11 mouse cellular contexts compared by ENCODE assay signal in genomic region chr12:58538305-58538719, GRCm38 (mm10).
DNase-seq lines count a peak whose midpoint lies in the region; ATAC-seq and TF ChIP-seq lines count a peak whose summit lies in the region.
"Had no signal": no experiment of that assay in that cellular context is flagged by ENCODE, and none has a peak within 500 bp of the region (broad histone marks: within the 10 kb centered on the region; RNA-seq: fewer than 3 reads in every experiment).

No protein-coding gene starts in this region.

- no peak for TF ChIP-seq RAD21 in MEL (IDR thresholded peaks at IDR 0.05; ENCODE audit: low read depth, low read length)

- no peak for TF ChIP-seq EP300 in MEL (IDR thresholded peaks at IDR 0.05; ENCODE audit: low read depth in 1 of 2, low read length in 2 of 2)

- no peaks in the 10 kb centered on the region for H3K36me3 ChIP-seq in intestine, embryonic 14.5 days (ENCODE audit: control insufficient read depth, insufficient read depth, low read length)
- H3K36me3 ChIP-seq in intestine, postnatal 0 days (ENCODE audit: control insufficient read depth, insufficient read depth), result no peaks in the 10 kb centered on the region
- H3K36me3 ChIP-seq in MEL (ENCODE audit: control insufficient read depth in 1 of 2, insufficient read depth in 2 of 2, low read length in 2 of 2), result no peaks in the 10 kb centered on the region
- no peaks in the 10 kb centered on the region for H3K36me3 ChIP-seq in heart, embryonic 10.5 days
- no peaks in the 10 kb centered on the region for H3K36me3 ChIP-seq in liver, embryonic 13.5 days
- H3K36me3 ChIP-seq in forebrain, embryonic 11.5 days (ENCODE audit: control insufficient read depth, insufficient read depth, low read length), result no peaks in the 10 kb centered on the region
- H3K36me3 ChIP-seq: embryonic facial prominence, embryonic 13.5 days had no signal

- ATAC-seq in intestine, embryonic 14.5 days (replicated peaks; ENCODE audit: low FRiP score, low TSS enrichment, low read depth), result no peak
- ATAC-seq in intestine, postnatal 0 days, result no peak
- peak; percentile 77; the same call in 1 of the 2 replicates for ATAC-seq in liver, embryonic 13.5 days (ENCODE audit: low read depth)
- no peak for ATAC-seq in forebrain, embryonic 11.5 days (replicated peaks; ENCODE audit: low FRiP score)

- no peaks in the 10 kb centered on the region for H3K27me3 ChIP-seq in intestine, embryonic 14.5 days (replicated peaks; ENCODE audit: control insufficient read depth, insufficient read depth, low read length)
- no peaks in the 10 kb centered on the region for H3K27me3 ChIP-seq in intestine, postnatal 0 days (replicated peaks; ENCODE audit: control insufficient read depth, insufficient read depth, low read length)
- H3K27me3 ChIP-seq in MEL (ENCODE audit: control insufficient read depth in 1 of 2, insufficient read depth in 2 of 2, low read length in 2 of 2), result no peaks in the 10 kb centered on the region
- no peaks in the 10 kb centered on the region for H3K27me3 ChIP-seq in heart, embryonic 10.5 days (ENCODE audit: insufficient read depth, poor library complexity, severe bottlenecking)
- H3K27me3 ChIP-seq in liver, embryonic 13.5 days, result no peaks in the 10 kb centered on the region
- H3K27me3 ChIP-seq in forebrain, embryonic 11.5 days (ENCODE audit: control insufficient read depth, insufficient read depth, low read length), result no peaks in the 10 kb centered on the region
- H3K27me3 ChIP-seq: embryonic facial prominence, embryonic 13.5 days had no signal

- TF ChIP-seq POLR2A in MEL (IDR thresholded peaks at IDR 0.05; ENCODE audit: control insufficient read depth in 1 of 2, insufficient read depth in 1 of 2, low read depth in 1 of 2, low read length in 2 of 2, poor library complexity in 1 of 2), result no peak

- no peak overlapping the region for H3K4me3 ChIP-seq in intestine, embryonic 14.5 days (ENCODE audit: low read depth, low read length)
- no peak overlapping the region for H3K4me3 ChIP-seq in intestine, postnatal 0 days (ENCODE audit: low read depth, low read length)
- H3K4me3 ChIP-seq in MEL (ENCODE audit: control insufficient read depth in 1 of 2, insufficient read depth in 1 of 2, low read depth in 2 of 2, low read length in 2 of 2), result no peak overlapping the region
- H3K4me3 ChIP-seq in heart, embryonic 10.5 days, result no peak overlapping the region
- H3K4me3 ChIP-seq in liver, embryonic 13.5 days (replicated peaks), result no peak overlapping the region
- H3K4me3 ChIP-seq in forebrain, embryonic 11.5 days (ENCODE audit: low read depth, low read length), result no peak overlapping the region
- H3K4me3 ChIP-seq: embryonic facial prominence, embryonic 13.5 days had no signal

- 42% methylated on average over 5 of the region's 5 CpGs for WGBS in intestine, embryonic 14.5 days
- WGBS in intestine, postnatal 0 days, result 33% methylated on average over 5 of the region's 5 CpGs
- WGBS in heart, embryonic 10.5 days, result 11% methylated on average over 5 of the region's 5 CpGs
- WGBS in liver, embryonic 13.5 days (ENCODE audit: insufficient replicate concordance), result 10% methylated on average over 5 of the region's 5 CpGs
- WGBS in forebrain, embryonic 11.5 days, result 82% methylated on average over 5 of the region's 5 CpGs

- no peak for DNase-seq in intestine, embryonic 14.5 days (ENCODE audit: low spot score)
- peak; percentile 7 for DNase-seq in MEL (ENCODE audit: low read depth, low spot score)
- DNase-seq in heart, embryonic 10.5 days (ENCODE audit: low spot score), result no peak
- peak; percentile 1 for DNase-seq in liver, embryonic 13.5 days
- DNase-seq in thymus, adult 18-20 months, result no peak
- no peak for DNase-seq in forebrain, embryonic 11.5 days (ENCODE audit: low spot score)
- DNase-seq in ovary, adult 18-20 months (ENCODE audit: low spot score), result no peak
- DNase-seq: adrenal gland, postnatal 25 days; retina, postnatal 1 day had no signal

- H3K9me3 ChIP-seq in intestine, embryonic 14.5 days (ENCODE audit: control insufficient read depth, low read length), result no peaks in the 10 kb centered on the region
- H3K9me3 ChIP-seq in intestine, postnatal 0 days (ENCODE audit: control insufficient read depth), result no peaks in the 10 kb centered on the region
- H3K9me3 ChIP-seq in MEL (replicated peaks; ENCODE audit: insufficient read depth, low read length), result no peaks in the 10 kb centered on the region
- H3K9me3 ChIP-seq in heart, embryonic 10.5 days, result no peaks in the 10 kb centered on the region
- H3K9me3 ChIP-seq in liver, embryonic 13.5 days (replicated peaks), result no peaks in the 10 kb centered on the region
- no peaks in the 10 kb centered on the region for H3K9me3 ChIP-seq in forebrain, embryonic 11.5 days (ENCODE audit: control insufficient read depth, low read length)
- H3K9me3 ChIP-seq: embryonic facial prominence, embryonic 13.5 days had no signal

- H3K4me1 ChIP-seq in intestine, embryonic 14.5 days (replicated peaks; ENCODE audit: control insufficient read depth, insufficient read depth, low read length), result no peaks in the 10 kb centered on the region
- no peaks in the 10 kb centered on the region for H3K4me1 ChIP-seq in intestine, postnatal 0 days (replicated peaks; ENCODE audit: control insufficient read depth, insufficient read depth, low read length)
- no peaks in the 10 kb centered on the region for H3K4me1 ChIP-seq in MEL (ENCODE audit: control insufficient read depth in 1 of 2, insufficient read depth in 2 of 2, low read length in 2 of 2)
- peaks cover 4% of the 10 kb centered on the region; the same call in 1 of the 2 replicates for H3K4me1 ChIP-seq in heart, embryonic 10.5 days
- no peaks in the 10 kb centered on the region for H3K4me1 ChIP-seq in liver, embryonic 13.5 days (replicated peaks)
- H3K4me1 ChIP-seq in forebrain, embryonic 11.5 days (replicated peaks; ENCODE audit: control insufficient read depth, insufficient read depth, low read length), result no peaks in the 10 kb centered on the region
- H3K4me1 ChIP-seq: embryonic facial prominence, embryonic 13.5 days had no signal

- H3K27ac ChIP-seq in intestine, embryonic 14.5 days (ENCODE audit: low read depth), result 0 out of 2 replicates have a peak overlapping the region, but pooled peaks have one; percentile 5
- H3K27ac ChIP-seq in intestine, postnatal 0 days (ENCODE audit: low read depth, low read length), result no peak overlapping the region
- H3K27ac ChIP-seq in MEL (ENCODE audit: control insufficient read depth, low read depth, low read length), result no peak overlapping the region
- peak overlapping the region; percentile 42; the same call in 1 of the 2 replicates for H3K27ac ChIP-seq in heart, embryonic 10.5 days
- H3K27ac ChIP-seq in liver, embryonic 13.5 days, result no peak overlapping the region
- H3K27ac ChIP-seq in forebrain, embryonic 11.5 days (ENCODE audit: low read depth, low read length), result no peak overlapping the region
- H3K27ac ChIP-seq: embryonic facial prominence, embryonic 13.5 days had no signal

- no peaks in the 10 kb centered on the region for H3K79me2 ChIP-seq in MEL (ENCODE audit: control insufficient read depth, insufficient read depth, low read length, poor library complexity)

- H3K9ac ChIP-seq in intestine, embryonic 14.5 days (ENCODE audit: low read length), result no peak overlapping the region
- H3K9ac ChIP-seq in intestine, postnatal 0 days (ENCODE audit: low read depth, low read length), result no peak overlapping the region
- no peak overlapping the region for H3K9ac ChIP-seq in MEL (ENCODE audit: control insufficient read depth, low read depth, low read length, poor library complexity, severe bottlenecking)
- no peak overlapping the region for H3K9ac ChIP-seq in liver, embryonic 13.5 days
- no peak overlapping the region for H3K9ac ChIP-seq in forebrain, embryonic 11.5 days (ENCODE audit: low read length)
- H3K9ac ChIP-seq: embryonic facial prominence, embryonic 13.5 days had no signal

- no peak for TF ChIP-seq CTCF in intestine, postnatal 0 days (IDR thresholded peaks at IDR 0.05; ENCODE audit: low read depth)
- TF ChIP-seq CTCF in MEL (IDR thresholded peaks at IDR 0.05 in 2 of 3, conservative IDR thresholded peaks at IDR 0.05 in 1 of 3; ENCODE audit: control insufficient read depth in 1 of 3, insufficient read depth in 1 of 3, low read depth in 2 of 3, low read length in 3 of 3, poor library complexity in 1 of 3, severe bottlenecking in 1 of 3), result no peak

- no peak overlapping the region for H3K4me2 ChIP-seq in intestine, embryonic 14.5 days (ENCODE audit: low read length)
- no peak overlapping the region for H3K4me2 ChIP-seq in intestine, postnatal 0 days (replicated peaks; ENCODE audit: low read depth)
- 0 out of 2 replicates have a peak overlapping the region, but pooled peaks have one; percentile 10 for H3K4me2 ChIP-seq in liver, embryonic 13.5 days
- H3K4me2 ChIP-seq in forebrain, embryonic 11.5 days (ENCODE audit: low read depth, low read length, severe bottlenecking), result no peak overlapping the region
- H3K4me2 ChIP-seq: embryonic facial prominence, embryonic 13.5 days had no signal

TF ChIP-seq in MEL, 35 proteins besides CTCF, POLR2A, EP300 and RAD21:
- TF ChIP-seq MAFK (IDR thresholded peaks at IDR 0.05; ENCODE audit: borderline replicate concordance, low read depth, low read length), result peak; percentile 92
- no peak for TF ChIP-seq GABPA (IDR thresholded peaks at IDR 0.05; ENCODE audit: low read depth, low read length)

Comparison
In these comparisons a context has a peak if more than half of its experiments do, and no peak if none do; other contexts are left out.
1. H3K27ac ChIP-seq: peak in intestine, embryonic 14.5 days (single experiment) and heart, embryonic 10.5 days (single experiment); none in intestine, postnatal 0 days (single experiment), MEL (single experiment), liver, embryonic 13.5 days (single experiment) and forebrain, embryonic 11.5 days (single experiment).
2. DNase-seq: peak in MEL (single experiment) and liver, embryonic 13.5 days (single experiment); none in intestine, embryonic 14.5 days (single experiment), heart, embryonic 10.5 days (single experiment), thymus, adult 18-20 months (0 of 2), forebrain, embryonic 11.5 days (single experiment) and ovary, adult 18-20 months (single experiment).